Mouse (Mus musculus) hindbrain, embryonic 12.5 days (tissue): ENCODE measurements at regions not wholly inside any gene's neighbourhood (a gene's known extent, or its start where the extent isn't known, plus 50 kb on each side); places are given as distances from the start of the nearest gene placed in this dataset.
A peak's percentile ranks its signal among the peaks of the same experiment; 100 is the strongest.
"Not testable (repeated sequence)": the region's sequence is repeated elsewhere in the genome, so short reads cannot be mapped to it uniquely, and the experiment has no call there.

ENCODE experiments used
- ATAC-seq: fragments of 200-750 bp; cut with Nextera tagmentation; 2 replicates; pipeline ENCODE4 v1.8.0; 2017; ENCODE audit warnings: moderate TSS enrichment; ENCODE audit not compliant: low FRiP score
- H3K27ac ChIP-seq: fragments of 300-500 bp; sonication (generic); 2 replicates; pipeline ENCODE4 v1.5.1; 2016; ENCODE audit warnings: mild to moderate bottlenecking
- H3K27me3 ChIP-seq: fragments of 300-500 bp; sonication (generic); 2 replicates; pipeline ENCODE4 v1.6.1; 2016; ENCODE audit warnings: mild to moderate bottlenecking
- H3K36me3 ChIP-seq: fragments of 300-500 bp; sonication (generic); 2 replicates; pipeline ENCODE4 v1.6.1; 2016; ENCODE audit warnings: mild to moderate bottlenecking
- H3K4me1 ChIP-seq: fragments of 300-500 bp; sonication (generic); 2 replicates; pipeline ENCODE4 v1.6.1; 2016
- H3K4me2 ChIP-seq: fragments of 300-500 bp; sonication (generic); replicated peaks from 2 replicates; pipeline ENCODE4 v1.6.1; 2016; ENCODE audit warnings: mild to moderate bottlenecking
- H3K4me3 ChIP-seq: fragments of 300-500 bp; sonication (generic); 2 replicates; pipeline ENCODE4 v1.5.1; 2016; ENCODE audit warnings: mild to moderate bottlenecking
- H3K9ac ChIP-seq: fragments of 300-500 bp; sonication (generic); 2 replicates; pipeline ENCODE4 v1.6.1; 2016; ENCODE audit warnings: mild to moderate bottlenecking, moderate library complexity
- H3K9me3 ChIP-seq: fragments of 300-500 bp; sonication (generic); replicated peaks from 2 replicates; pipeline ENCODE4 v1.6.1; 2016; ENCODE audit warnings: mild to moderate bottlenecking
- WGBS: fragments of 180-500 bp; shearing (Covaris S2); methylation state at CpG from one replicate; pipeline ENCODE4 v1.1.7; 2016; 5-methylcytosine and 5-hydroxymethylcytosine counted together

- ATAC-seq, H3K36me3 ChIP-seq, H3K27ac ChIP-seq, H3K4me3 ChIP-seq, H3K27me3 ChIP-seq, H3K9me3 ChIP-seq, H3K4me2 ChIP-seq, H3K9ac ChIP-seq, H3K4me1 ChIP-seq: not testable (repeated sequence)
- WGBS = 84% methylated on average over 2 of the region's 2 CpGs
These were observed 281.0 kb downstream of the Cetn3 start for GRCm38 (mm10) chr13:82063880-82064279.

GRCm38 (mm10) chr13:82066174-82066573, 283.3 kb downstream of the Cetn3 start:
- H3K27me3 ChIP-seq = no peaks in the 10 kb centered on the region
- no peaks in the 10 kb centered on the region for H3K36me3 ChIP-seq
- WGBS = 55% methylated on average over 1 of the region's 1 CpGs
- no peaks in the 10 kb centered on the region for H3K4me1 ChIP-seq
- H3K9me3 ChIP-seq = no peaks in the 10 kb centered on the region
- no peak overlapping the region for H3K4me3 ChIP-seq
- ATAC-seq = no peak
- H3K9ac ChIP-seq = no peak overlapping the region
- H3K27ac ChIP-seq = no peak overlapping the region
- H3K4me2 ChIP-seq = no peak overlapping the region

- Histone ChIP-seq H3K9me3 (no peaks in the 10 kb centered on the region), H3K36me3 (no peaks in the 10 kb centered on the region), H3K4me2 (no peak overlapping the region), H3K4me1 (no peaks in the 10 kb centered on the region), H3K27ac (no peak overlapping the region), H3K9ac (no peak overlapping the region), H3K27me3 (no peaks in the 10 kb centered on the region), H3K4me3 (no peak overlapping the region)
- WGBS = 86% methylated on average over 3 of the region's 3 CpGs
- no peak for ATAC-seq
These were observed 283.9 kb downstream of the Cetn3 start for GRCm38 (mm10) chr13:82066674-82067270.

GRCm38 (mm10) chr13:82072449-82072848, 289.6 kb downstream of the Cetn3 start:
- Histone ChIP-seq H3K27ac (no peak overlapping the region), H3K4me1 (no peaks in the 10 kb centered on the region), H3K4me3 (no peak overlapping the region), H3K9ac (no peak overlapping the region), H3K36me3 (no peaks in the 10 kb centered on the region), H3K9me3 (no peaks in the 10 kb centered on the region), H3K4me2 (no peak overlapping the region), H3K27me3 (no peaks in the 10 kb centered on the region)
- 84% methylated on average over 1 of the region's 1 CpGs for WGBS
- no peak for ATAC-seq

GRCm38 (mm10) chr13:82073343-82073742, 290.5 kb downstream of the Cetn3 start:
- no peak for ATAC-seq
- no peak overlapping the region for H3K27ac ChIP-seq
- no peak overlapping the region for H3K4me3 ChIP-seq
- H3K9me3 ChIP-seq = no peaks in the 10 kb centered on the region
- H3K4me2 ChIP-seq = no peak overlapping the region
- H3K36me3 ChIP-seq = no peaks in the 10 kb centered on the region
- no peaks in the 10 kb centered on the region for H3K4me1 ChIP-seq
- H3K9ac ChIP-seq = no peak overlapping the region
- H3K27me3 ChIP-seq = no peaks in the 10 kb centered on the region

- WGBS = 94% methylated on average over 2 of the region's 2 CpGs
- no peak overlapping the region for H3K4me2 ChIP-seq
- ATAC-seq = no peak
- no peak overlapping the region for H3K4me3 ChIP-seq
- H3K9me3 ChIP-seq = no peaks in the 10 kb centered on the region
- H3K4me1 ChIP-seq = no peaks in the 10 kb centered on the region
- no peaks in the 10 kb centered on the region for H3K27me3 ChIP-seq
- no peak overlapping the region for H3K27ac ChIP-seq
- no peaks in the 10 kb centered on the region for H3K36me3 ChIP-seq
- no peak overlapping the region for H3K9ac ChIP-seq
These were observed 298.5 kb downstream of the Cetn3 start for GRCm38 (mm10) chr13:82081375-82081774.

- no peaks in the 10 kb centered on the region for H3K9me3 ChIP-seq
- H3K36me3 ChIP-seq = no peaks in the 10 kb centered on the region
- H3K4me3 ChIP-seq = no peak overlapping the region
- H3K27ac ChIP-seq = no peak overlapping the region
- no peak overlapping the region for H3K9ac ChIP-seq
- no peaks in the 10 kb centered on the region for H3K27me3 ChIP-seq
- no peak for ATAC-seq
- WGBS = 78% methylated on average over 3 of the region's 3 CpGs
- H3K4me2 ChIP-seq = no peak overlapping the region
- no peaks in the 10 kb centered on the region for H3K4me1 ChIP-seq
These were observed 304.8 kb downstream of the Cetn3 start for GRCm38 (mm10) chr13:82087635-82088034.

GRCm38 (mm10) chr13:82092186-82092585, 309.3 kb downstream of the Cetn3 start:
- H3K4me1 ChIP-seq = no peaks in the 10 kb centered on the region
- H3K36me3 ChIP-seq = no peaks in the 10 kb centered on the region
- H3K9ac ChIP-seq = no peak overlapping the region
- H3K4me3 ChIP-seq = no peak overlapping the region
- no peaks in the 10 kb centered on the region for H3K27me3 ChIP-seq
- H3K27ac ChIP-seq = no peak overlapping the region
- ATAC-seq = no peak
- whole genome bisulfite sequencing = 73% methylated on average over 5 of the region's 5 CpGs
- no peak overlapping the region for H3K4me2 ChIP-seq
- H3K9me3 ChIP-seq = no peaks in the 10 kb centered on the region

- Histone ChIP-seq H3K27ac (no peak overlapping the region), H3K9ac (no peak overlapping the region), H3K27me3 (no peaks in the 10 kb centered on the region), H3K36me3 (no peaks in the 10 kb centered on the region), H3K4me3 (no peak overlapping the region), H3K9me3 (no peaks in the 10 kb centered on the region), H3K4me1 (no peaks in the 10 kb centered on the region), H3K4me2 (no peak overlapping the region)
- WGBS = 73% methylated on average over 2 of the region's 2 CpGs
- no peak for ATAC-seq
These were observed 323.2 kb downstream of the Cetn3 start for GRCm38 (mm10) chr13:82106032-82106431.

GRCm38 (mm10) chr13:82129777-82130735, 347.2 kb downstream of the Cetn3 start:
- H3K9ac ChIP-seq = no peak overlapping the region
- no peak overlapping the region for H3K4me2 ChIP-seq
- no peaks in the 10 kb centered on the region for H3K9me3 ChIP-seq
- H3K27ac ChIP-seq = no peak overlapping the region
- H3K27me3 ChIP-seq = no peaks in the 10 kb centered on the region
- no peaks in the 10 kb centered on the region for H3K4me1 ChIP-seq
- peak; percentile 80 for ATAC-seq
- 46% methylated on average over 7 of the region's 7 CpGs for WGBS
- no peaks in the 10 kb centered on the region for H3K36me3 ChIP-seq
- no peak overlapping the region for H3K4me3 ChIP-seq
